ENCODE assay signal across 11 mouse cellular contexts in genomic region chr5:92797981-92798380, GRCm38 (mm10).
"Had no signal": no experiment of that assay in that cellular context is flagged by ENCODE, and none has a peak within 500 bp of the region (broad histone marks: within the 10 kb centered on the region; RNA-seq: fewer than 3 reads in every experiment).

No protein-coding gene starts in this region.

- H3K4me2 ChIP-seq: limb, embryonic 15.5 days; midbrain, embryonic 12.5 days; neural tube, embryonic 13.5 days had no signal

- H3K9ac ChIP-seq: limb, embryonic 15.5 days; liver, embryonic 14.5 days; midbrain, embryonic 12.5 days; neural tube, embryonic 13.5 days had no signal

- H3K9me3 ChIP-seq: limb, embryonic 15.5 days; neural tube, embryonic 13.5 days had no signal

- H3K4me3 ChIP-seq: limb, embryonic 15.5 days; midbrain, embryonic 12.5 days; neural tube, embryonic 13.5 days had no signal

- DNase-seq: kidney, adult 8-10 months; kidney, postnatal 36 days; layer of hippocampus, adult 9-11 months; lung, adult 18-20 months; retina, postnatal 1 day; thymus, postnatal 14 days had no signal

- H3K36me3 ChIP-seq: limb, embryonic 15.5 days; midbrain, embryonic 12.5 days; neural tube, embryonic 13.5 days had no signal

- ATAC-seq: midbrain, embryonic 16.5 days had no signal

- H3K4me1 ChIP-seq: limb, embryonic 15.5 days had no signal

- H3K27ac ChIP-seq: limb, embryonic 15.5 days; liver, embryonic 14.5 days; midbrain, embryonic 12.5 days; neural tube, embryonic 13.5 days had no signal

- H3K27me3 ChIP-seq: limb, embryonic 15.5 days; midbrain, embryonic 12.5 days; neural tube, embryonic 13.5 days had no signal
